Mouse (Mus musculus): ENCODE measurements around the gene Tmcc2.

DNA sequence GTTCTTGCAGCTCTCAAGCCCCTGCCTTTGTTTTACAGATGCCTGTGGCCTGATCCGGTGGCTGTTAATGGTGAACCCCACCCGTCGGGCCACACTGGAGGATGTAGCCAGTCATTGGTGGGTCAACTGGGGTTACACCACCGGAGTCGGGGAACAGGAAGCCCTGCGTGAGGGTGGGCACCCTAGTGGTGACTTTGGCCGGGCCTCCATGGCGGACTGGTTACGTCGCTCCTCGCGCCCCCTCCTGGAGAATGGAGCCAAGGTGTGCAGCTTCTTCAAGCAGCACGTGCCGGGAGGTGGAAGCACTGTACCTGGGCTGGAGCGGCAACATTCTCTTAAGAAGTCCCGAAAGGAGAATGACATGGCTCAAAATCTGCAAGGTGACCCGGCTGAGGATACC lies 59.8 kb downstream of the Tmcc2 start:
- TF ChIP-seq CTCF (IDR thresholded peaks at IDR 0.05; ENCODE audit: low read depth) (no peak), EP300 (IDR thresholded peaks at IDR 0.05; ENCODE audit: low read depth) (no peak)
